Mouse (Mus musculus) small intestine, adult 2 months (tissue): ENCODE measurements around the gene Mplkip. TPM values are rescaled to one million over a fixed set of nuclear protein-coding genes. Genes with fewer than 3 reads are reported as not detected.

Experiments
- H3K27ac ChIP-seq: fragments of 200-500 bp; 2 replicates; pipeline ENCODE4 v1.5.1; 2012; ENCODE audit warnings: low read depth, low read length, control low read depth, inconsistent platforms; ENCODE audit not compliant: insufficient read depth
- H3K27me3 ChIP-seq: fragments of 200-500 bp; 2 replicates; pipeline ENCODE4 v1.6.1; 2012; ENCODE audit warnings: mild to moderate bottlenecking, moderate library complexity, low read length, inconsistent platforms; ENCODE audit not compliant: control insufficient read depth, insufficient read depth
- H3K36me3 ChIP-seq: fragments of 200-500 bp; 2 replicates; pipeline ENCODE4 v1.6.1; 2012; ENCODE audit warnings: mild to moderate bottlenecking, low read length, control low read depth, inconsistent platforms; ENCODE audit not compliant: control insufficient read depth, insufficient read depth
- H3K4me1 ChIP-seq: fragments of 200-500 bp; 2 replicates; pipeline ENCODE4 v1.6.1; 2012; ENCODE audit warnings: low read length, inconsistent platforms, mixed read lengths; ENCODE audit not compliant: control insufficient read depth, insufficient read depth, insufficient read length
- H3K4me3 ChIP-seq: fragments of 200-500 bp; 2 replicates; pipeline ENCODE4 v1.5.1; 2012; ENCODE audit warnings: low read depth, mild to moderate bottlenecking, control low read depth, inconsistent platforms, low read length, moderate library complexity
- CTCF ChIP-seq: fragments of 200-500 bp; IDR thresholded peaks from 2 replicates; pipeline ENCODE4 v1.5.1; 2012; ENCODE audit warnings: low read depth, mild to moderate bottlenecking, control low read depth, inconsistent platforms, low read length, moderate library complexity, mixed read lengths; ENCODE audit not compliant: insufficient replicate concordance, insufficient read length; ENCODE audit errors: extremely low read depth
- POLR2A ChIP-seq: fragments of 200-500 bp; IDR thresholded peaks from 2 replicates; pipeline ENCODE4 v1.6.1; 2012; ENCODE audit warnings: low read depth, mild to moderate bottlenecking, control low read depth, inconsistent platforms, low read length, moderate library complexity
- WGBS: fragments of 180-500 bp; shearing (Covaris S2); methylation state at CpG from one replicate; pipeline ENCODE4 v1.1.7; 2018; 5-methylcytosine and 5-hydroxymethylcytosine counted together
- polyA plus RNA-seq: library from polyadenylated mRNA; depleted of rRNA; stranded (reverse); fragments of >200 nt; gene quantifications from 2 replicates; pipeline ENCODE4 v1.2.3, GENCODE M21; 2012

Mplkip gene
- polyA plus RNA-seq, 1 experiment, result 13.7 TPM

DNA sequence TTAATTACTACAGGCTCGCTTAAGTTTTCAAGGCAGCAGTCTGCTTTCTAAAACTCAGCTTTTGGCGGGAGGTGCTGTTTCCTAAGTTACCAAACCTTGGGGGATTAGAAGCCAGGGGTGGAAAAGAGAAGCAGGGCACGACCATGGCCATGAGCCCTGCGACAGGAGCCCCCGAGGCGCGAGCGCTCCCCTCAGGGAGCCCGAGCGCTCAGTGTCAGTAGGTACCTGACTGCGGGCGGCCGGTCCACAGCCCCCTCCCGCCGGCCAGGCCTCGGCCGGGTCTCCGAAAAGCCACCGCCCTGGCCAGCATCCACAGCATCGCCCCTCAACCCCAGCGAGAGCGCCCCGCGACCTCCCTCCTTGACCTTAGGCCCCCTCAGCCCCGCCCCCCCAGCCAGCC is 578 bp upstream of the Mplkip start:
- WGBS, result under 1% methylated on average over 25 of the region's 25 CpGs

DNA sequence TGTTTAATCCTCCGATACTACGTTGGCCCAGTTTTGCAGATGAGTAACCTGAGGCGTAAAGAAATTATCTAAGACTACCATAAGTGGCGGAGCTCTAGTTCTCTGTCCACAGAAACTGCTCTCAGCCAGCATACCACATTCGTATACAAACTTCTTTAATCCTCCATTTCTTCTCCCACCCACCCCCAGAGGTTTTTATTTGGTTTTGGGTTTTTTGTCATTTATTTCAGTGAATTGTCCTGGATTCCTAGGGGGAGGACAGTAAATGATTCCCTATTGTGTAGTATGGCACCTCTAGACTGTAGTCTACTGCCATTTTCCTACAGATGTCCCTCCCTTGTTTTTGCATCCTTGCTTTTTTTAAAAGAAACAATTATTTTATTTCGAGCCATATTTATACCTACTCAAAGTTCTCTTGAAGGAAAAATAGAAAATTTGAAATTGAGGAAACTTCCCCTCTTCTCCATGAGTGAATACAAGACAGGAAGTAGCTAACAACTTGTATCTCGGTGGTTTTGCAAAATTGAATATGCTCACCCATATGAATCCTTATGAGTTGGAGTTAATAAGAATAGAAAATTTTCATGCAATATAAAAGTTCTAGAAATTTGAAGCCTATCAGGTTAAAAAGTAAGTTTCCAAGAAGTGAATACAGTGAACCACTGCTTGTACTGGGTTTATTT is 1.0 kb downstream of the Mplkip start:
- no peak for TF ChIP-seq CTCF
- Histone ChIP-seq H3K36me3 (0 out of 2 replicates have a peak, but pooled peaks cover 1% of the 10 kb centered on the region), H3K4me3 (peak overlapping the region; percentile 75), H3K4me1 (no peaks in the 10 kb centered on the region; the same call in 1 of the 2 replicates), H3K27ac (peak overlapping the region; percentile 98; the same call in 1 of the 2 replicates), H3K27me3 (no peaks in the 10 kb centered on the region)
- 3% methylated on average over 7 of the region's 7 CpGs for WGBS

More for the DNA sequence above, 578 bp upstream of the Mplkip start:
- 0 out of 2 replicates have a peak, but pooled peaks cover 1% of the 10 kb centered on the region for H3K36me3 ChIP-seq
- TF ChIP-seq CTCF (no peak), POLR2A (no peak)
- peak overlapping the region; percentile 96 for H3K27ac ChIP-seq
- peak overlapping the region; percentile 100 for H3K4me3 ChIP-seq
- H3K27me3 ChIP-seq, result no peaks in the 10 kb centered on the region
- H3K4me1 ChIP-seq, result no peaks in the 10 kb centered on the region; the same call in 1 of the 2 replicates

DNA sequence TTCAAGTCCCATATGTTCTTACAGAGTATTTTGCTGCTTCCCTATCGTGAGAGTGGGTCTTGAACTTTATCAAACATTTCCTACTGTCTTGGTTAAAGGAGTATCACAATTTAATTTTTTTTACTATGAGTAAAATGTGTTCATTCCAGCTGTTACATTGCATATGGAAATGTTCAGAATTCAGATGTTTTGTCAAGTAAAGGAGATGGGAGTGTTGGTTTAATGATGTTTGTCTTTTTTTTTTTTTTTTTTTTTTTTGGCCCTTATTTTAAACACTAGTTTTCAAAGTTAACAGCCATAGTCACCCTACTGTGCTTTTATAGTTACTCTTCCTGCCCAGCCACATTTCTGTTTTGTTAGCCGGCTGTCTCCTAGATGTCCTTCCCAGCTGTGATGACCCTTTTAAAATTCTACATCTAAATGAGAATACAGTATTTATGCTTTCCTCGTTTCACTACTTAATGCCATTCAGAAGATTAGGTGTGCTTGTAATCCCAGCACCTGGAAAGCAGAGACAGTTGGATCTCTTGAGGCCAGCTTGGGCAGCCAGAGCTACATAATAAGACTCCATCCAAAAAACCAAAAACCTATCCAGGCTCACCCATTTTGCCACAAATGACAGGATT is 5.2 kb downstream of the Mplkip start:
- H3K4me3 ChIP-seq, result no peak overlapping the region
- no peak overlapping the region for H3K27ac ChIP-seq
- 88% methylated on average over 3 of the region's 3 CpGs for WGBS
- no peaks in the 10 kb centered on the region; the same call in 1 of the 2 replicates for H3K4me1 ChIP-seq
- TF ChIP-seq CTCF, result no peak
- no peak for TF ChIP-seq POLR2A
- 0 out of 2 replicates have a peak, but pooled peaks cover 1% of the 10 kb centered on the region for H3K36me3 ChIP-seq
- H3K27me3 ChIP-seq, result no peaks in the 10 kb centered on the region

DNA sequence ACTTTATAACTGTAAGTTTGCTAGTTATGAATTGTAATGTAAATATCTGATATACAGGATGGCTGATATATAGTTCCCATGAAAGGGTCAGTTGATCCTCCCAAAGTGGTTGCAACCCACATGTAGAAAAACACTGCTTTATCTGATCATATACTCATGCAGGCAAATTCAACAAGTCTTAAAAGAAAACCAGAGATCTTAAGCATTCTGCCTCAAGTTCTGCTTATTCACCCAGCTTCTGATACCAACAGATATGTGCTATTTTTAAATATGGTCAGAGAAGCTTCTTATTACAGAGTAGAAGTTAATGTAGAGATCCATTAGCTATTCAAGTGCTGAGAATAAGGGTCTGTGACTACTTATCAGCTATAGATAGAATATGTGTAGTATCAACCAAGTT is 6.3 kb downstream of the Mplkip start:
- peaks cover 3% of the 10 kb centered on the region; the same call in 1 of the 2 replicates for H3K36me3 ChIP-seq
- TF ChIP-seq POLR2A, result no peak
- TF ChIP-seq CTCF, result no peak
- H3K27ac ChIP-seq, result no peak overlapping the region
- no peaks in the 10 kb centered on the region for H3K27me3 ChIP-seq
- no peak overlapping the region for H3K4me3 ChIP-seq
- no peaks in the 10 kb centered on the region; the same call in 1 of the 2 replicates for H3K4me1 ChIP-seq

DNA sequence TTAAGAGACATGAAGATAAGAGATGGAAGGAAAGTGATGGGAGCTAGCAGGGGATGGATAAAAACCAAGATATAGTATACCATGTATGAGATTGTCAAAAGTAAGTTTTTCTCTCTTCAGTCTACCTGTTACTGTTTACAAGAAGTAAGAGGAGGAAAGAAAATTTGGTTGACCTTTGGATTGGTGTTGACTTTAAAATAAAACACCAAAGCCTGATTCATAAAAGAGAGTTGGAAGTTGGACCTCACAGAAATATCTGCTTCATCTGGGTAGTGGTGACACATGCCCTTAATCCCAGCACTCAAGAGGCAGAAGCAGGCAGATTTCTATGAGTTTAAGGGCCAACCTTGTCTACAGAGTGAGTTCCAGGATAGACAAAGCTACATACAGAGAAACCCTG is 7.3 kb downstream of the Mplkip start:
- H3K27me3 ChIP-seq, result no peaks in the 10 kb centered on the region

DNA sequence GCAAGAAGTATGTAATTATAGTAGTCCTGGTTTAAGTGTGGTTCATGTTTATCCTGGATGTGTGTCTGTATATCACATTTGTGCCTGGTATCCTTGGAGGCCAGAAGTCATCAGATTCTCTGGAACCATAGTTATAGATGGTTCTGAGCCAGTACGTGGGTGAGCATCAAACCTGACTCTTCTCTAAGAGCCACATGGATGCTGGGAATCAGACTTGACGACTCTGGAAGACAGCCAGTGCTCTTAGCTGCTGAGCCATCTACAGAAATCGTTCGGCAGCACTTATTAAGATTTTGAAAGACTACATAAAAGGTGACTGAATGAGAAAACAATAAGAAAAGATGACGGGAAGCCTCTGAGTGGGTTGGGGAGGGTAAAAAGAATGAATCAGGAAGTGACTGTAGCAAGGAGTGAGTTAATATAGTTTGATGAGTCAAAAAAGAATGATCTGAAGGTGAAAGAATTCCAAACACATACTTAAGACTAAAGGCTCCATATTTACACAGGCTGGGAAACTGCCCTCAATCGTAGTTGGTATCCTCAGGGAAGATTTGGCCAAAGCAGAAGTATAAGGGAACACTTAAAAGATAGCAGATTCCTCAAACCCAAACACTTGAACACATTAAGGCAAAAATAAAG is 10.3 kb downstream of the Mplkip start:
- Histone ChIP-seq H3K27me3 (no peaks in the 10 kb centered on the region), H3K4me1 (no peaks in the 10 kb centered on the region), H3K4me3 (no peak overlapping the region), H3K27ac (no peak overlapping the region), H3K36me3 (peaks cover 2% of the 10 kb centered on the region; the same call in 1 of the 2 replicates)
- 67% methylated on average over 6 of the region's 6 CpGs for WGBS
- TF ChIP-seq POLR2A (no peak), CTCF (no peak)

More for the DNA sequence above, 7.3 kb downstream of the Mplkip start:
- Histone ChIP-seq H3K4me3 (no peak overlapping the region), H3K36me3 (peaks cover 3% of the 10 kb centered on the region; the same call in 1 of the 2 replicates), H3K27ac (no peak overlapping the region), H3K4me1 (no peaks in the 10 kb centered on the region; the same call in 1 of the 2 replicates)
- TF ChIP-seq CTCF, result no peak
- TF ChIP-seq POLR2A, result no peak

DNA sequence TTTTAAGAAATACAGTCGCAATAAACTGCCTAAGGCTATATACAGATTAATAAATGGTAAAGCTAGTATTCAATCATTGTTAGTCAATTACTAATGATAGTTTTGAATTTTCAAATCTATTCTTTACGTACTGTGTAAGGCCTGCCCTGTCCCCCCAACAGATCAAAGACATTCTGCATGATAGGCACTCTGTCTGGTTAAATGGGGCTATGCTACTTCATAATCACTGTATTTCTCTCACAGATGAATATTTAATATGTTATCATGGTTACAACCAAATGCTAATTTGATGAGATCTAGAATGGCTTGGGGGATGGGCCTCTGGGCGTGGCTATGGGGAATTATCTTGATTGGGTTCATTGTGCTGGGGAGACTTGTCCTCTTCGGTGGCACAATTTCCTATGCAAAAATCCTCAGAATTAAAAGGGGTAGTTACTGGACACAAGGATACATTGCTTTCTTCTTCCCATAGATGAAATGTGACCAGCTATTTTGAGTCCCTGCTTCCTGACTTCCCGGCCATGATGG is 13.9 kb downstream of the Mplkip start:
- Histone ChIP-seq H3K27ac (no peak overlapping the region), H3K4me1 (no peaks in the 10 kb centered on the region), H3K27me3 (no peaks in the 10 kb centered on the region), H3K36me3 (peaks cover 6% of the 10 kb centered on the region), H3K4me3 (no peak overlapping the region)
- no peak for TF ChIP-seq POLR2A
- TF ChIP-seq CTCF, result no peak
- 78% methylated on average over 5 of the region's 5 CpGs for WGBS
